21 mouse cellular contexts compared by ENCODE assay signal in genomic region chr10:79723047-79723446, GRCm38 (mm10). TPM values are rescaled to one million over a fixed set of nuclear protein-coding genes. Genes with fewer than 3 reads are reported as not detected.
DNase-seq lines count a peak whose midpoint lies in the region; ATAC-seq and TF ChIP-seq lines count a peak whose summit lies in the region.
"Had no signal": no experiment of that assay in that cellular context is flagged by ENCODE, and none has a peak within 500 bp of the region (broad histone marks: within the 10 kb centered on the region; RNA-seq: fewer than 3 reads in every experiment).

No protein-coding gene starts in this region.

- no peak for TF ChIP-seq CTCF in heart, adult 2 months (IDR thresholded peaks at IDR 0.05)
- TF ChIP-seq CTCF in layer of hippocampus, adult 2 months (conservative IDR thresholded peaks at IDR 0.05), result no peak
- TF ChIP-seq CTCF in midbrain, postnatal 0 days (IDR thresholded peaks at IDR 0.05), result no peak

- no peak overlapping the region for H3K4me2 ChIP-seq in midbrain, postnatal 0 days (ENCODE audit: low read depth, low read length, poor library complexity, severe bottlenecking)
- H3K4me2 ChIP-seq in midbrain, embryonic 11.5 days, result no peak overlapping the region
- H3K4me2 ChIP-seq: heart, embryonic 12.5 days; hindbrain, embryonic 13.5 days had no signal

- no peak overlapping the region for H3K4me3 ChIP-seq in heart, adult 2 months
- no peak overlapping the region for H3K4me3 ChIP-seq in layer of hippocampus, adult 2 months
- H3K4me3 ChIP-seq in midbrain, postnatal 0 days (ENCODE audit: low read depth, low read length), result no peak overlapping the region
- H3K4me3 ChIP-seq in midbrain, embryonic 11.5 days (ENCODE audit: low read depth, low read length), result no peak overlapping the region
- H3K4me3 ChIP-seq: embryonic facial prominence, embryonic 10.5 days; heart, embryonic 12.5 days; hindbrain, embryonic 13.5 days had no signal

- ATAC-seq in midbrain, postnatal 0 days (ENCODE audit: low FRiP score), result no peak; the same call in 1 of the 2 replicates
- no peak for ATAC-seq in midbrain, embryonic 11.5 days (ENCODE audit: low FRiP score)
- ATAC-seq: forebrain, embryonic 14.5 days had no signal

- H3K79me2 ChIP-seq in heart, adult 2 months (replicated peaks; ENCODE audit: control insufficient read depth, insufficient read depth, low read length), result no peaks in the 10 kb centered on the region

- 40% methylated on average over 6 of the region's 6 CpGs for WGBS in heart, adult 2 months
- 48% methylated on average over 6 of the region's 6 CpGs for WGBS in midbrain, postnatal 0 days
- 69% methylated on average over 6 of the region's 6 CpGs for WGBS in midbrain, embryonic 11.5 days

- no peaks in the 10 kb centered on the region for H3K9me3 ChIP-seq in midbrain, postnatal 0 days (ENCODE audit: low read length)
- H3K9me3 ChIP-seq in midbrain, embryonic 11.5 days (ENCODE audit: control insufficient read depth, low read length), result no peaks in the 10 kb centered on the region
- H3K9me3 ChIP-seq: embryonic facial prominence, embryonic 10.5 days; heart, embryonic 12.5 days; hindbrain, embryonic 13.5 days had no signal

- H3K27me3 ChIP-seq in heart, adult 2 months (ENCODE audit: control insufficient read depth, insufficient read depth, low read length), result no peaks in the 10 kb centered on the region
- H3K27me3 ChIP-seq in midbrain, postnatal 0 days (ENCODE audit: insufficient read depth, low read length), result no peaks in the 10 kb centered on the region
- H3K27me3 ChIP-seq in midbrain, embryonic 11.5 days (ENCODE audit: control insufficient read depth, insufficient read depth, low read length), result peaks cover 10% of the 10 kb centered on the region

- intact Hi-C loops in heart, adult 2 months (cut with DNase I), result no loop called here

- no peak for TF ChIP-seq POLR2A in heart, adult 2 months (IDR thresholded peaks at IDR 0.05; ENCODE audit: insufficient read depth, low read depth, low read length)

- no peak for DNase-seq in heart, adult 2 months
- no peak for DNase-seq in heart, postnatal 4 days
- no peak for DNase-seq in layer of hippocampus, adult 2 months (ENCODE audit: low spot score in 2 of 2)
- no peak for DNase-seq in layer of hippocampus, postnatal 14 days (ENCODE audit: low spot score in 2 of 2)
- DNase-seq in midbrain, postnatal 0 days (ENCODE audit: low spot score), result peak; percentile 58
- DNase-seq in midbrain, embryonic 11.5 days (ENCODE audit: low spot score, missing footprints), result no peak
- DNase-seq in yolk sac, embryonic 10.5 days (ENCODE audit: low spot score), result no peak
- DNase-seq: adrenal gland, adult 8-10 months; cerebellum, adult 18-20 months; gastrocnemius, postnatal 14 days; kidney, adult 11 months had no signal

- no peaks in the 10 kb centered on the region for H3K36me3 ChIP-seq in heart, adult 2 months (ENCODE audit: control insufficient read depth, insufficient read depth, low read length)
- peaks cover 7% of the 10 kb centered on the region; the same call in 1 of the 2 replicates for H3K36me3 ChIP-seq in midbrain, postnatal 0 days (ENCODE audit: insufficient read depth, low read length)
- H3K36me3 ChIP-seq in midbrain, embryonic 11.5 days (ENCODE audit: control insufficient read depth, insufficient read depth, low read length), result no peaks in the 10 kb centered on the region
- H3K36me3 ChIP-seq: embryonic facial prominence, embryonic 10.5 days; heart, embryonic 12.5 days; hindbrain, embryonic 13.5 days had no signal

- H3K9ac ChIP-seq in heart, adult 2 months (ENCODE audit: low read depth, low read length), result no peak overlapping the region
- H3K9ac ChIP-seq in midbrain, postnatal 0 days (replicated peaks; ENCODE audit: low read length, poor library complexity, severe bottlenecking), result no peak overlapping the region
- H3K9ac ChIP-seq in midbrain, embryonic 11.5 days (ENCODE audit: low read length), result no peak overlapping the region
- H3K9ac ChIP-seq: heart, embryonic 12.5 days; hindbrain, embryonic 13.5 days had no signal

- H3K27ac ChIP-seq in heart, adult 2 months, result peak overlapping the region; percentile 56
- peak overlapping the region; percentile 46; the same call in 1 of the 2 replicates for H3K27ac ChIP-seq in layer of hippocampus, adult 2 months
- H3K27ac ChIP-seq in midbrain, postnatal 0 days (ENCODE audit: low read depth, low read length), result no peak overlapping the region
- no peak overlapping the region for H3K27ac ChIP-seq in midbrain, embryonic 11.5 days (ENCODE audit: low read depth, low read length)
- H3K27ac ChIP-seq: embryonic facial prominence, embryonic 10.5 days; hindbrain, embryonic 13.5 days had no signal

- peaks cover 2% of the 10 kb centered on the region; the same call in 1 of the 2 replicates for H3K4me1 ChIP-seq in heart, adult 2 months (ENCODE audit: control insufficient read depth, insufficient read depth, low read length)
- H3K4me1 ChIP-seq in midbrain, postnatal 0 days (ENCODE audit: insufficient read depth, low read length), result no peaks in the 10 kb centered on the region; the same call in 1 of the 2 replicates
- H3K4me1 ChIP-seq in midbrain, embryonic 11.5 days (ENCODE audit: control insufficient read depth, insufficient read depth, low read length), result no peaks in the 10 kb centered on the region

- no peak for TF ChIP-seq EP300 in heart, adult 2 months (IDR thresholded peaks at IDR 0.05; ENCODE audit: insufficient read depth, low read depth, low read length)

RNA-seq across cellular contexts. Expression of gene Hcn2, which starts 6.6 kb away (rescaled TPM):
- total RNA-seq in heart, adult 2 months (2021), result 10 to 100 TPM; 17.0 to 17.5 TPM
- 23.8 and 33.5 TPM in 2 replicates for polyA plus RNA-seq in heart, adult 2 months (2012; rRNA removed)
- total RNA-seq in heart, postnatal 4 days (2021), result 1 to 10 TPM; 7.6 to 9.5 TPM
- total RNA-seq in layer of hippocampus, adult 2 months (2021), result 100 to 1,000 TPM; 118 TPM
- 10 to 100 TPM; 89.2 to 96.6 TPM for total RNA-seq in layer of hippocampus, postnatal 14 days (2021)
- total RNA-seq in midbrain, postnatal 0 days (2014; rRNA removed), result 60.9 and 66.1 TPM in 2 replicates
- 5.0 TPM in 2 replicates for polyA plus RNA-seq in midbrain, postnatal 0 days (2015; fragmentation: Nextera tagmentation; extraction: Ambion mirVana)
- polyA plus RNA-seq in midbrain, embryonic 11.5 days (2014; fragmentation: Nextera tagmentation; extraction: Ambion mirVana), result 0.22 TPM in 2 replicates
- polyA plus RNA-seq: heart, embryonic 12.5 days; heart, embryonic 16.5 days had no signal

RNA-seq across cellular contexts. Expression of gene Bsg, which starts 18.8 kb away (rescaled TPM):
- 1,000 to 10,000 TPM; 1,364 to 1,491 TPM for total RNA-seq in heart, adult 2 months (2021)
- 1,570 and 1,684 TPM in 2 replicates for polyA plus RNA-seq in heart, adult 2 months (2012; rRNA removed)
- 100 to 1,000 TPM; 793 to 876 TPM for total RNA-seq in heart, postnatal 4 days (2021)
- 100 to 1,000 TPM; 538 TPM for total RNA-seq in layer of hippocampus, adult 2 months (2021)
- 100 to 1,000 TPM; 695 to 807 TPM for total RNA-seq in layer of hippocampus, postnatal 14 days (2021)
- total RNA-seq in midbrain, postnatal 0 days (2014; rRNA removed), result 1,054 and 1,082 TPM in 2 replicates
- polyA plus RNA-seq in midbrain, postnatal 0 days (2015; fragmentation: Nextera tagmentation; extraction: Ambion mirVana), result 1,042 and 1,135 TPM in 2 replicates
- 576 and 580 TPM in 2 replicates for polyA plus RNA-seq in midbrain, embryonic 11.5 days (2014; fragmentation: Nextera tagmentation; extraction: Ambion mirVana)

RNA-seq across cellular contexts. Expression of gene Polrmt, which starts 23.3 kb away (rescaled TPM):
- total RNA-seq in heart, adult 2 months (2021), result 10 to 100 TPM; 42.2 to 44.7 TPM
- 47.0 and 52.3 TPM in 2 replicates for polyA plus RNA-seq in heart, adult 2 months (2012; rRNA removed)
- 10 to 100 TPM; 35.4 to 39.6 TPM for total RNA-seq in heart, postnatal 4 days (2021)
- 10 to 100 TPM; 44.5 to 50.6 TPM for total RNA-seq in layer of hippocampus, adult 2 months (2021)
- 10 to 100 TPM; 45.3 to 49.0 TPM for total RNA-seq in layer of hippocampus, postnatal 14 days (2021)
- total RNA-seq in midbrain, postnatal 0 days (2014; rRNA removed), result 42.0 and 43.2 TPM in 2 replicates
- polyA plus RNA-seq in midbrain, postnatal 0 days (2015; fragmentation: Nextera tagmentation; extraction: Ambion mirVana), result 32.5 and 37.4 TPM in 2 replicates
- 28.5 and 31.2 TPM in 2 replicates for polyA plus RNA-seq in midbrain, embryonic 11.5 days (2014; fragmentation: Nextera tagmentation; extraction: Ambion mirVana)

RNA-seq across cellular contexts. Expression of gene Fgf22, which starts 31.8 kb away (rescaled TPM):
- not detected for total RNA-seq in heart, adult 2 months (2021)
- polyA plus RNA-seq in heart, adult 2 months (2012; rRNA removed), result not detected in 2 replicates
- not detected for total RNA-seq in heart, postnatal 4 days (2021)
- total RNA-seq in layer of hippocampus, adult 2 months (2021), result 1 to 10 TPM; 1.9 to 2.8 TPM
- 1 to 10 TPM in 1 of 2 experiments, under 1 TPM in 1; 0.88 to 1.7 TPM for total RNA-seq in layer of hippocampus, postnatal 14 days (2021)
- total RNA-seq in midbrain, postnatal 0 days (2014; rRNA removed), result 1.7 and 2.2 TPM in 2 replicates
- 3.1 and 4.0 TPM in 2 replicates for polyA plus RNA-seq in midbrain, postnatal 0 days (2015; fragmentation: Nextera tagmentation; extraction: Ambion mirVana)
- 0.08 and 0.32 TPM in 2 replicates for polyA plus RNA-seq in midbrain, embryonic 11.5 days (2014; fragmentation: Nextera tagmentation; extraction: Ambion mirVana)
- total RNA-seq: adrenal gland, postnatal 4 days; gastrocnemius, adult 18-20 months; gastrocnemius, postnatal 14 days; heart, adult 8-10 months; heart, postnatal 25 days had no signal
- polyA plus RNA-seq: gonadal fat pad, adult 2 months had no signal

RNA-seq across cellular contexts. Expression of gene Gzmm, which starts 34.2 kb away (rescaled TPM):
- 1 to 10 TPM; 6.4 to 6.5 TPM for total RNA-seq in heart, adult 2 months (2021)
- 7.4 and 9.2 TPM in 2 replicates for polyA plus RNA-seq in heart, adult 2 months (2012; rRNA removed)
- 1 to 10 TPM; 2.9 to 3.7 TPM for total RNA-seq in heart, postnatal 4 days (2021)
- total RNA-seq in layer of hippocampus, adult 2 months (2021), result 1 to 10 TPM; 3.3 to 4.0 TPM
- total RNA-seq in layer of hippocampus, postnatal 14 days (2021), result 1 to 10 TPM; 1.7 to 1.9 TPM
- total RNA-seq in midbrain, postnatal 0 days (2014; rRNA removed), result 0.66 and 0.85 TPM in 2 replicates
- 1.2 and 1.4 TPM in 2 replicates for polyA plus RNA-seq in midbrain, postnatal 0 days (2015; fragmentation: Nextera tagmentation; extraction: Ambion mirVana)
- polyA plus RNA-seq in midbrain, embryonic 11.5 days (2014; fragmentation: Nextera tagmentation; extraction: Ambion mirVana), result 0.27 and 0.58 TPM in 2 replicates

Comparison
In these comparisons a context has a peak if more than half of its experiments do, and no peak if none do; other contexts are left out.
1. H3K27ac ChIP-seq: peak in heart, adult 2 months (single experiment) and layer of hippocampus, adult 2 months (single experiment); none in midbrain, postnatal 0 days (single experiment) and midbrain, embryonic 11.5 days (single experiment).